Mouse (Mus musculus) forebrain, embryonic 16.5 days (tissue): ENCODE results near the gene Rasip1. TPM values are rescaled to one million over a fixed set of nuclear protein-coding genes. Genes with fewer than 3 reads are reported as not detected.

Experiments used
- ATAC-seq: fragments of 200-750 bp; cut with Nextera tagmentation; 2 replicates; pipeline ENCODE4 v1.8.0; 2017; ENCODE audit warnings: mild to moderate bottlenecking, moderate library complexity
- H3K27ac ChIP-seq: fragments of 300-500 bp; sonication (generic); 2 replicates; pipeline ENCODE4 v1.5.1; 2014; ENCODE audit warnings: low read length, control low read depth
- H3K27me3 ChIP-seq: fragments of 300-500 bp; sonication (generic); replicated peaks from 2 replicates; pipeline ENCODE4 v1.6.1; 2014; ENCODE audit warnings: low read length; ENCODE audit not compliant: control insufficient read depth, insufficient read depth
- H3K36me3 ChIP-seq: fragments of 300-500 bp; sonication (generic); 2 replicates; pipeline ENCODE4 v1.6.1; 2014; ENCODE audit not compliant: control insufficient read depth, insufficient read depth
- H3K4me1 ChIP-seq: fragments of 300-500 bp; sonication (generic); replicated peaks from 2 replicates; pipeline ENCODE4 v1.6.1; 2014; ENCODE audit warnings: low read length; ENCODE audit not compliant: control insufficient read depth, insufficient read depth
- H3K4me2 ChIP-seq: fragments of 300-500 bp; sonication (generic); 2 replicates; pipeline ENCODE4 v1.6.1; 2014; ENCODE audit warnings: mild to moderate bottlenecking, low read length, control low read depth
- H3K4me3 ChIP-seq: fragments of 300-500 bp; sonication (generic); replicated peaks from 2 replicates; pipeline ENCODE4 v1.5.1; 2014; ENCODE audit warnings: mild to moderate bottlenecking, low read length, control low read depth
- H3K9ac ChIP-seq: fragments of 300-500 bp; sonication (generic); replicated peaks from 2 replicates; pipeline ENCODE4 v1.6.1; 2014; ENCODE audit warnings: low read depth, low read length, control low read depth
- H3K9me3 ChIP-seq: fragments of 300-500 bp; sonication (generic); 2 replicates; pipeline ENCODE4 v1.6.1; 2016; ENCODE audit warnings: low read length; ENCODE audit not compliant: control insufficient read depth
- WGBS: fragments of 180-500 bp; shearing (Covaris S2); extraction: QIAGEN DNeasy Blood & Tissue Kit; methylation state at CpG from one replicate; pipeline ENCODE4 v1.1.7; 2014; 5-methylcytosine and 5-hydroxymethylcytosine counted together
- polyA plus RNA-seq: library from polyadenylated mRNA; unstranded; fragments of >200 nt; fragmentation: Nextera tagmentation; extraction: Ambion mirVana; gene quantifications from 2 replicates; pipeline ENCODE4 v1.2.1, GENCODE M21; 2015

The Rasip1 gene
- polyA plus RNA-seq, 1 experiment from 2014 or later = 15.1 TPM

DNA sequence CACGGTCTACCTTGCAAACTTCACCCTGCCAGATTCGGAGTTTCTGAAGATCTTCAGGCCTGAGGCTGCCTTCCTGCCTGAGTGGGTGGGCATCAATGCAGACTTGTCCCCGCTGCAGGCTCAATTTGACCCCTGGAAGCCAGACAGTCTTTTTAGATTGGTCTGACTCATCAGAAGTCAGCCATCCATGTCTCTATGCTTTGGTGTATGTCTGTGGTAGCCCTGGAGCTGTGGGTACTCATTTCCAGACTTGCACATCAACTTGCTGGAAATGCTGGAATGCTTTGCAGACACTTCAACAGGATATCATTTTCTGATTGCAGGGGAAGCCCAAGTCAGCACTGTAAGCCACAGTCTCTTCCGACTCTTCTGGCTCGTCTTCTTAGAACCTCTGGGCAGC, 7.7 kb upstream of the Rasip1 start:
- H3K4me3 ChIP-seq = no peak overlapping the region
- ATAC-seq = no peak
- no peak overlapping the region for H3K27ac ChIP-seq
- H3K27me3 ChIP-seq = peaks cover 20% of the 10 kb centered on the region
- no peak overlapping the region for H3K4me2 ChIP-seq
- no peak overlapping the region for H3K9ac ChIP-seq
- peaks cover 3% of the 10 kb centered on the region; the same call in 1 of the 2 replicates for H3K4me1 ChIP-seq
- H3K9me3 ChIP-seq = no peaks in the 10 kb centered on the region
- H3K36me3 ChIP-seq = no peaks in the 10 kb centered on the region
- WGBS = 91% methylated on average over 5 of the region's 5 CpGs

DNA sequence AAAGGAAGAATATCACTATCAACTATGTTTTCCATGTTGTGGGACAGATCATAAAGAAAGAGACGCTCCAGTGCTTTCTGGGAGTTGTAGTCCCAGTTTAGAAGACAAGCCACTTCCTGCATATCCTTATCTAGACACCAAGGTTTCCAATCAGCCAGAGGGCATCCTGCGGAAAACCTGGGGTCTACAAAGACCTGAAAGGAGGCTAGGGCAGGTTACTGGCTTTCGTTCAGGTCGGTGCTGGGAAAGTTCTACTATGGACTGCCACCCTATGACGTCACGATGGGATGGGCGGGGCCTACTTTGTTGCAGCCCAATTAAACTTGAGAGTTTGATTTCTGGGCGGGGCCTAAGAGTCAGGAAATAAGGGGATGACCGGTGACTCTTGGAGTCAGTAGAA, 5.8 kb upstream of the Rasip1 start, which contains the start of gene Izumo1:
Izumo1 (plus strand) TSS at position 369 of the 400 bp plus-strand sequence.
- H3K27me3 ChIP-seq = peaks cover 19% of the 10 kb centered on the region
- H3K4me3 ChIP-seq = no peak within 1 kb of the TSS
- no peak within 1 kb of the TSS for H3K4me2 ChIP-seq
- no peak within 1 kb of the TSS for H3K9ac ChIP-seq
- no peak within 1 kb of the TSS for H3K27ac ChIP-seq
- H3K36me3 ChIP-seq = no peaks in the 10 kb centered on the region
- H3K4me1 ChIP-seq = peaks cover 3% of the 10 kb centered on the region; the same call in 1 of the 2 replicates
- no peak for ATAC-seq
- no peaks in the 10 kb centered on the region for H3K9me3 ChIP-seq
- 31% methylated on average over 9 of the region's 9 CpGs for WGBS

DNA sequence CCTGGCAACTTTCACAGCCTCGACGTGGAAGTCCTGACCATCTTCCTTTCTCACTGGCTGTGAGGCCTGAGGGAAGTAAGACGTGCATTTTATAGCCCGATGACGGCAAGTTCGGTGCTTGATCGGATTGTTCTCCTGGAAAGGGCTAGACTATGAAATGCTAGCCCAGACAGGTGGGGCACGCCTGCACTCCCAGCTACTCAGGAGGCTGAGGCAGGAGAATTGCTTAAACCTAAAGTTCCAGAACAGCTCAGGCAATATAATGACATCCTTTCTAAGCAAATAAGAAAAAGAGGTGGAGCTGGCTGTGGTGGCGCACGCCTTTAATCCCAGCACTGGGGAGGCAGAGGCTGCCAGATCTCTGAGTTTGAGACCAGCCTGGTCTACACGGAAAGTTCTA, 3.8 kb upstream of the Rasip1 start:
- no peak overlapping the region for H3K27ac ChIP-seq
- ATAC-seq = no peak

DNA sequence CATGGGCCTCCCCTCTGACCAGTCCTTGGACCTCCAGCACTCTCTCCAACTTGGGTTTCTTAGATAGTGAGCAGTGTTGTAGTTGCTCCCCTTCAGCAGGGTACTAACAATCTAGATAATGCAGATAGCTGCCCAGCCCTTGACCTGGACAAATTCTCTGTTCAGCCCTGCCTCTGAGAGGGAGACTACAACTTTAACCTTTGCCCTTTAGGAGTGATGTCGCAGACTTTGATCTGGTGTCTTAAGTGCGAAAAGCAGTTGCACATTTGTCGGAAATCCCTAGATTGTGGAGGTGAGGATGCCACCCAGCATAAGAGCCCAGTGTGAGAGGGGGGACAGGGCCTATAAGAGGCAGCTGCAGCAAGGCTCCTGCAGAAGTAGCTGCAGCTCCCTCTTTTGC, 2.6 kb upstream of the Rasip1 start:
- Histone ChIP-seq H3K36me3 (no peaks in the 10 kb centered on the region), H3K4me3 (no peak overlapping the region), H3K27me3 (no peaks in the 10 kb centered on the region), H3K9me3 (no peaks in the 10 kb centered on the region), H3K4me2 (no peak overlapping the region), H3K9ac (no peak overlapping the region), H3K27ac (no peak overlapping the region), H3K4me1 (peaks cover 8% of the 10 kb centered on the region; the same call in 1 of the 2 replicates)
- no peak for ATAC-seq
- whole genome bisulfite sequencing = 85% methylated on average over 3 of the region's 3 CpGs

More for the DNA sequence above, 3.8 kb upstream of the Rasip1 start:
- H3K4me3 ChIP-seq = no peak overlapping the region
- WGBS = 92% methylated on average over 11 of the region's 11 CpGs
- H3K9ac ChIP-seq = no peak overlapping the region
- H3K9me3 ChIP-seq = no peaks in the 10 kb centered on the region
- no peaks in the 10 kb centered on the region for H3K36me3 ChIP-seq
- no peak overlapping the region for H3K4me2 ChIP-seq
- H3K27me3 ChIP-seq = peaks cover 5% of the 10 kb centered on the region; the same call in 1 of the 2 replicates
- peaks cover 8% of the 10 kb centered on the region; the same call in 1 of the 2 replicates for H3K4me1 ChIP-seq

DNA sequence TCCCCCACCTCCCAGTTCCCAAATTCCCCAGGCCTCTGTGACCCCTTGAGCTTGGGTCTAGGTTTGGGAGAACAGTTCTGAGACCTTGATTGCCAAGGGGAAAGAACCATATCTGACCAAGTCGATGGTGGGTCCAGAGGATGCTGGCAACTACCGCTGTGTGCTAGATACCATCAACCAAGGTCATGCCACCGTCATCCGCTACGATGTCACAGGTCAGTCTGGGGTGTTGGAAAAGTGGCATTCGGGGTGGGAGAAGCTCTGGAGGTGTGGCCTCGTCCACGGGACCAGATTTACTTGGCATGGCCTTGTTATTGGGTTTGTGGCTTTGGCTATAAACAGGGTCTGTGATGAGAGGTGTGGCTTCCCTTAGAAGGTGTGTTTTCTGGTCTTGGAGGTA, 1.8 kb upstream of the Rasip1 start:
- Histone ChIP-seq H3K27ac (no peak overlapping the region), H3K4me3 (no peak overlapping the region), H3K4me2 (no peak overlapping the region), H3K9me3 (no peaks in the 10 kb centered on the region), H3K9ac (no peak overlapping the region), H3K4me1 (peaks cover 8% of the 10 kb centered on the region; the same call in 1 of the 2 replicates), H3K36me3 (no peaks in the 10 kb centered on the region), H3K27me3 (no peaks in the 10 kb centered on the region)
- no peak for ATAC-seq
- WGBS = 91% methylated on average over 8 of the region's 8 CpGs

DNA sequence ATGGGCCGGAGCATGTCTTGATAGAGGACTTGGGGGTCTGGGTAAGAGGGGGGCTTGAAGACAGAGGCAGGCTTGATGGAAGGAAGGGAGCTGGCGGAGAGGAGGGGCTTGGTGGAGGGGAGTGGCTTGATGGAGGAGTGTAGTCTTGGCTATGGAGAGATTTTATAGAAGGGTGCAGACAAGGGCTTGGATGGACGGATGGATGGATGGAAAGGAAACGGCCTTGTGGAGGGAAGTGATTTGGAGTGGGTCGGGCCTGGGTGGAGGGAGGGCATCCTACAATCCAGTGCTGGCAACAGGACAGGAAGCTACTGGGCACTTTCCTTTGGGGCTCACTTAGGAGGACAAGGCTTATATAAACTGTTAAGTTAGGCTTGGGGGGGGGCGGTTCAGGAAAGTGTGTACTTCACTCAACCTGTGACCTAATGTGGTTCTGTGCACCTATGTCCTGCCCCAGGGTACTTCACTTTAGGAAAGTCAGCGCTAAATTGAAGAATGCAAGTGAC, 664 bp upstream of the Rasip1 start:
- 91% methylated on average over 7 of the region's 7 CpGs for WGBS
- ATAC-seq = no peak
- peaks cover 8% of the 10 kb centered on the region; the same call in 1 of the 2 replicates for H3K4me1 ChIP-seq

DNA sequence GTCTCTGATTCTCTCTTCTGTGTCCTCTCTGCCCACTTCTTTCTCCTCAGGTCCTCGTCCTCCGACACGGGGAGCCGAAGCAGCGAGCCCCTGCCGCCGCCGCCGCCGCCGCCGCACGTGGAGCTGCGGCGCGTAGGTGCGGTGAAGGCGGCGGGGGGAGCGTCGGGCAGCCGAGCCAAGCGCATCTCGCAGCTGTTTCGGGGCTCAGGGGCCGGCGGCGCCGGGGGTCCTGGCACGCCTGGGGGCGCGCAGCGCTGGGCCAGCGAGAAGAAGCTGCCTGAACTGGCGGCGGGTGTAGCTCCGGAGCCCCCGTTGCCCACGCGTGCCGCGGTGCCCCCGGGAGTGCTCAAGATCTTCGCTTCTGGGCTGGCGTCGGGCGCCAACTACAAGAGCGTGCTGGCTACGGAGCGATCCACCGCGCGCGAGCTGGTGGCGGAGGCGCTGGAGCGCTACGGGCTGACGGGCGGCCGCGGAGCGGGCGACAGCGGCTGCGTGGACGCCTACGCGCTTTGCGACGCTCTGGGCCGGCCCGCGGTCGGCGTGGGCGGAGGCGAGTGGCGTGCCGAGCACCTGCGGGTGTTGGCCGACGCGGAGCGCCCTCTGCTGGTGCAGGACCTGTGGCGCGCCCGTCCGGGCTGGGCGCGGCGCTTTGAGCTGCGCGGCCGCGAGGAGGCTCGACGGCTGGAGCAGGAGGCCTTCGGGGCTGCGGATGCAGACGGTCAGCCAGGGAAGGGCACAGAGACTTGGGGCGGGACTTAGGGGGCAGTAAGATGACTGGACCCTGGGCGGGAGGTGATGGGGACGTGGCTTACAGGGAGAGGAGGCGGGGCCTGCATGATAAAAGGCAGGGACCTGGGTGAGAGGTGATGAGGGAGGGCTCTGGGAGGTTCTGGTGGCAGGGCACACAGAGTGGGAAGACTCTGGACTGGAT, 1.3 kb downstream of the Rasip1 start:
- Histone ChIP-seq H3K9ac (peak overlapping the region; percentile 84), H3K4me2 (peak overlapping the region; percentile 91), H3K9me3 (no peaks in the 10 kb centered on the region), H3K4me3 (peak overlapping the region; percentile 61), H3K36me3 (no peaks in the 10 kb centered on the region), H3K27ac (peak overlapping the region; percentile 85), H3K27me3 (no peaks in the 10 kb centered on the region; the same call in 1 of the 2 replicates), H3K4me1 (peaks cover 14% of the 10 kb centered on the region)
- WGBS = under 1% methylated on average over 105 of the region's 105 CpGs
- ATAC-seq = peak; percentile 84

More for the DNA sequence above, 664 bp upstream of the Rasip1 start:
- Histone ChIP-seq H3K4me3 (no peak overlapping the region), H3K4me2 (no peak overlapping the region), H3K9ac (no peak overlapping the region), H3K9me3 (no peaks in the 10 kb centered on the region), H3K27ac (no peak overlapping the region), H3K27me3 (no peaks in the 10 kb centered on the region), H3K36me3 (no peaks in the 10 kb centered on the region)

DNA sequence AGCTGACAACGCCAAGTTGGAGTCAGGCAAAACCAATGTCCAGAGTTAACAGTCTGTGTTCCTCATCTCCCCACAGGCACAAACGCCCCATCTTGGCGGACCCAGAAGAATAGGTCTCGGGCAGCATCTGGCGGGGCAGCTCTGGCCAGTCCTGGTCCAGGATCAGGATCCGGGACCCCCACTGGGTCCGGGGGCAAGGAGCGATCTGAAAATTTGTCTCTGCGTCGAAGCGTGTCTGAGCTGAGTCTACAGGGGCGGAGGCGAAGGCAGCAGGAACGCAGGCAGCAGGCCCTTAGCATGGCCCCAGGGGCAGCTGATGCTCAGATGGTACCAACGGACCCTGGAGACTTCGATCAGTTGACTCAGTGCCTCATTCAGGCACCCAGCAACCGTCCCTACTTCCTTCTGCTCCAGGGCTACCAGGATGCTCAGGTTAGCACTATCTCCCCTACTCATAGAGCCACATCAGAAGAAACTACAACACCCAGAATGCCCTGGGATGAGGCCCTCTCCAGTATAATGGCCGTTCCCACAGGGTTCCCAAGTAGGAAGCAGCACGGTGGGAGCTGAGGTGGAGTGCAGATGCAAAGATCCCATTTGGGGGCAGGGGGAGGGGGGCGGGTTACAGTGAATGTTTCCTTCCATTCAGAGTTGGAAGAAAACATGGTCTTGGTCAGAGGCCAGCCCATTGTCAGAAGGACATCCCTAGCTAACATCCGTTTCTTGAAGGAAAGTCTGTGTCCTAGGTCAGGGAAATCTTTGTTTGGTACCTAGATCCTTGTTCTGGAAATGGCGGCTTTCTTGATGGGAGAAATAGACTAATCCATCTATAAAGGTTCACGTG, 3.0 kb downstream of the Rasip1 start:
- Histone ChIP-seq H3K4me3 (no peak overlapping the region), H3K36me3 (no peaks in the 10 kb centered on the region), H3K9me3 (no peaks in the 10 kb centered on the region), H3K4me2 (no peak overlapping the region), H3K4me1 (peaks cover 14% of the 10 kb centered on the region), H3K27me3 (no peaks in the 10 kb centered on the region; the same call in 1 of the 2 replicates), H3K9ac (no peak overlapping the region), H3K27ac (no peak overlapping the region)
- WGBS = 72% methylated on average over 23 of the region's 23 CpGs
- no peak for ATAC-seq
